Mouse (Mus musculus) CH12F3 (cell line): ENCODE measurements around the gene Mrpl32.

Experiments used
- in situ Hi-C: fragments of 300-500 bp; cut with MboI; formaldehyde crosslinking; loops from 2 replicates; pipeline ENCODE4 v1.14.3; 2020; ENCODE audit warnings: low sequenced_read_pairs

Gene Mrpl32

GRCm38 (mm10) chr13:14612926-14613529 lies at the start of gene Mrpl32, which contains the start of gene Psma2:
Gene Mrpl32, minus strand, starts transcription at chr13:14613165.
Gene Psma2, plus strand, starts transcription at chr13:14613240.
- in situ Hi-C loops = no loop called here

- in situ Hi-C loops = no loop called here
These were observed 36.3 kb upstream of the Mrpl32 start for GRCm38 (mm10) chr13:14649301-14649700.

GRCm38 (mm10) chr13:14639998-14640397 lies 27.0 kb upstream of the Mrpl32 start:
- in situ Hi-C loops = no loop called here

GRCm38 (mm10) chr13:14629726-14630641 lies 17.0 kb upstream of the Mrpl32 start, which contains the start of gene AW209491:
Gene AW209491, plus strand, starts transcription at chr13:14630154.
- in situ Hi-C loops = no loop called here

GRCm38 (mm10) chr13:14618724-14619123 lies 5.8 kb upstream of the Mrpl32 start:
- in situ Hi-C loops = no loop called here

GRCm38 (mm10) chr13:14613553-14613952 lies 588 bp upstream of the Mrpl32 start:
- in situ Hi-C loops = no loop called here

- in situ Hi-C loops = no loop called here
These were observed 502 bp downstream of the Mrpl32 start for GRCm38 (mm10) chr13:14612463-14612862.

- in situ Hi-C loops = no loop called here
These were observed 5.3 kb downstream of the Mrpl32 start for GRCm38 (mm10) chr13:14607616-14608015.

- in situ Hi-C loops = no loop called here
These were observed 10.2 kb downstream of the Mrpl32 start for GRCm38 (mm10) chr13:14602744-14603143.

- in situ Hi-C loops = no loop called here
These were observed 32.6 kb downstream of the Mrpl32 start for GRCm38 (mm10) chr13:14580392-14580791.

GRCm38 (mm10) chr13:14574128-14574527 lies 38.8 kb downstream of the Mrpl32 start:
- in situ Hi-C loops = no loop called here

GRCm38 (mm10) chr13:14561336-14561735 lies 51.6 kb downstream of the Mrpl32 start:
- in situ Hi-C loops = no loop called here
